Mouse (Mus musculus) MEL (cell line): ENCODE results near the gene Fbxo10. TPM values are rescaled to one million over a fixed set of nuclear protein-coding genes. Genes with fewer than 3 reads are reported as not detected.

Source experiments
- DNase-seq: peaks from one replicate; pipeline ENCODE4 v3.0.0; 2011; ENCODE audit warnings: low read depth, low spot score
- H3K27ac ChIP-seq: 2 replicates; pipeline ENCODE4 v1.5.1; 2012; ENCODE audit warnings: low read depth, mild to moderate bottlenecking, control low read depth, low read length, moderate library complexity; ENCODE audit not compliant: control insufficient read depth
- H3K27me3 ChIP-seq, 2 experiments: fragments of 150-350 bp in 1 of 2; sonication (generic) in 1 of 2; 2 replicates each; pipeline ENCODE4 v1.6.1; 2012; ENCODE audit warnings: low read length in 2 of 2, mild to moderate bottlenecking in 2 of 2, improper control_type of control experiment in 1 of 2, moderate library complexity in 1 of 2; ENCODE audit not compliant: insufficient read depth in 2 of 2, control insufficient read depth in 1 of 2
- H3K36me3 ChIP-seq, 2 experiments: 2 replicates each; pipeline ENCODE4 v1.6.1; 2012 to 2014; ENCODE audit warnings: low read length in 2 of 2, improper control_type of control experiment in 1 of 2, inconsistent platforms in 1 of 2, mild to moderate bottlenecking in 1 of 2; ENCODE audit not compliant: insufficient read depth in 2 of 2, control insufficient read depth in 1 of 2
- H3K4me1 ChIP-seq, 2 experiments: fragments of 150-350 bp in 1 of 2; sonication (generic) in 1 of 2; 2 replicates each; pipeline ENCODE4 v1.6.1; 2012; ENCODE audit warnings: low read length in 2 of 2, improper control_type of control experiment in 1 of 2, mild to moderate bottlenecking in 1 of 2; ENCODE audit not compliant: insufficient read depth in 2 of 2, control insufficient read depth in 1 of 2
- H3K4me3 ChIP-seq, 2 experiments: fragments of 150-350 bp in 1 of 2; sonication (generic) in 1 of 2; 2 replicates each; pipeline ENCODE4 v1.5.1; 2012; ENCODE audit warnings: low read depth in 2 of 2, low read length in 2 of 2, mild to moderate bottlenecking in 2 of 2, moderate library complexity in 2 of 2, control low read depth in 1 of 2, improper control_type of control experiment in 1 of 2; ENCODE audit not compliant: control insufficient read depth in 1 of 2, insufficient read depth in 1 of 2
- H3K79me2 ChIP-seq: 2 replicates; pipeline ENCODE4 v1.6.1; 2012; ENCODE audit warnings: mild to moderate bottlenecking, low read length, moderate library complexity; ENCODE audit not compliant: control insufficient read depth, poor library complexity, insufficient read depth
- H3K9ac ChIP-seq: 2 replicates; pipeline ENCODE4 v1.6.1; 2012; ENCODE audit warnings: low read depth, mild to moderate bottlenecking, control low read depth, low read length, moderate library complexity; ENCODE audit not compliant: control insufficient read depth, poor library complexity, severe bottlenecking
- H3K9me3 ChIP-seq: fragments of 150-350 bp; sonication (generic); replicated peaks from 2 replicates; pipeline ENCODE4 v1.6.1; 2012; ENCODE audit warnings: mild to moderate bottlenecking, low read length, improper control_type of control experiment, moderate library complexity; ENCODE audit not compliant: insufficient read depth
- BHLHE40 ChIP-seq: IDR thresholded peaks from 2 replicates; pipeline ENCODE4 v1.6.1; 2012; ENCODE audit warnings: low read depth, mild to moderate bottlenecking, inconsistent platforms, low read length, improper control_type of control experiment, borderline replicate concordance
- CTCF ChIP-seq, 3 experiments: IDR thresholded peaks in 2 of 3; conservative IDR thresholded peaks in 1 of 3; 2 replicates each; pipeline ENCODE4 v1.5.1; 2011 to 2012; ENCODE audit warnings: low read length in 3 of 3, low read depth in 2 of 3, mild to moderate bottlenecking in 2 of 3, improper control_type of control experiment in 1 of 3, inconsistent platforms in 1 of 3, mixed read lengths in 1 of 3, moderate library complexity in 1 of 3; ENCODE audit not compliant: control insufficient read depth in 1 of 3, insufficient read depth in 1 of 3, poor library complexity in 1 of 3, severe bottlenecking in 1 of 3
- GABPA ChIP-seq: IDR thresholded peaks from 2 replicates; pipeline ENCODE4 v1.6.1; 2012; ENCODE audit warnings: low read depth, mild to moderate bottlenecking, inconsistent platforms, low read length, improper control_type of control experiment, moderate library complexity
- MAX ChIP-seq: IDR thresholded peaks from 2 replicates; pipeline ENCODE4 v1.6.1; 2011; ENCODE audit warnings: low read length, improper control_type of control experiment
- MYC ChIP-seq: IDR thresholded peaks from 2 replicates; pipeline ENCODE4 v1.6.1; 2011; ENCODE audit warnings: low read depth, mild to moderate bottlenecking, low read length, improper control_type of control experiment, moderate library complexity
- POLR2A ChIP-seq, 2 experiments: IDR thresholded peaks; 2 replicates each; pipeline ENCODE4 v1.6.1; 2011 to 2012; ENCODE audit warnings: low read length in 2 of 2, mild to moderate bottlenecking in 2 of 2, control low read depth in 1 of 2, improper control_type of control experiment in 1 of 2, low read depth in 1 of 2, moderate library complexity in 1 of 2; ENCODE audit not compliant: control insufficient read depth in 1 of 2, insufficient read depth in 1 of 2, poor library complexity in 1 of 2
- POLR2AphosphoS2 ChIP-seq: IDR thresholded peaks from 2 replicates; pipeline ENCODE4 v1.6.1; 2011; ENCODE audit warnings: low read length, improper control_type of control experiment
- RCOR1 ChIP-seq: IDR thresholded peaks from 2 replicates; pipeline ENCODE4 v1.6.1; 2012; ENCODE audit warnings: low read depth, mild to moderate bottlenecking, inconsistent platforms, low read length, improper control_type of control experiment
- SMC3 ChIP-seq: IDR thresholded peaks from 2 replicates; pipeline ENCODE4 v1.6.1; 2011; ENCODE audit warnings: low read depth, low read length, improper control_type of control experiment
- TAL1 ChIP-seq: IDR thresholded peaks from 2 replicates; pipeline ENCODE4 v1.6.1; 2012; ENCODE audit warnings: mild to moderate bottlenecking, inconsistent platforms, low read length, moderate library complexity, mixed read lengths
- TCF12 ChIP-seq: IDR thresholded peaks from 2 replicates; pipeline ENCODE4 v1.6.1; 2014; ENCODE audit warnings: low read depth, mild to moderate bottlenecking, inconsistent platforms, low read length, improper control_type of control experiment, moderate library complexity
- UBTF ChIP-seq: IDR thresholded peaks from 2 replicates; pipeline ENCODE4 v1.6.1; 2012; ENCODE audit warnings: low read depth, mild to moderate bottlenecking, inconsistent platforms, low read length, improper control_type of control experiment, moderate library complexity, borderline replicate concordance; ENCODE audit not compliant: insufficient read depth
- USF2 ChIP-seq, 2 experiments: IDR thresholded peaks; 2 replicates each; pipeline ENCODE4 v1.6.1; 2011 to 2012; ENCODE audit warnings: improper control_type of control experiment in 2 of 2, low read length in 2 of 2, borderline replicate concordance in 1 of 2, inconsistent platforms in 1 of 2, low read depth in 1 of 2, mild to moderate bottlenecking in 1 of 2; ENCODE audit not compliant: insufficient read depth in 1 of 2
- polyA plus RNA-seq, 2 experiments: library from polyadenylated mRNA; stranded (reverse) in 1 of 2; unstranded in 1 of 2; fragments of >175 nt in 1 of 2; fragments of >200 nt in 1 of 2; gene quantifications; 2 replicates each; pipeline versions ENCODE4 v1.2.1 to v1.2.4; 2012; ENCODE audit warnings: low replicate concordance in 2 of 2, low read depth in 1 of 2; ENCODE audit not compliant: insufficient read length in 2 of 2, insufficient read depth in 1 of 2, missing spikeins in 1 of 2
- total RNA-seq: library from RNA; depleted of rRNA; stranded (reverse); fragments of 300-350 nt; gene quantifications from 2 replicates; pipeline ENCODE4 v1.2.3, GENCODE M21; 2012

Gene Fbxo10
- total and polyA plus RNA-seq, 3 experiments = 2.2 to 6.5 TPM; not detected in 1

- Histone ChIP-seq H3K4me1 (peaks cover 0 to 9% of the 10 kb centered on the region in 2 experiments; a peak in 2 of 4 replicates), H3K27ac (no peak overlapping the region), H3K9ac (no peak overlapping the region), H3K27me3 (no peaks in the 10 kb centered on the region), H3K36me3 (peaks cover 0 to 2% of the 10 kb centered on the region in 2 experiments; a peak in 3 of 4 replicates), H3K4me3 (no peak overlapping the region), H3K79me2 (no peaks in the 10 kb centered on the region), H3K9me3 (no peaks in the 10 kb centered on the region)
- no peak for DNase-seq
- TF ChIP-seq POLR2AphosphoS2 (0 out of 2 replicates have a peak, but pooled peaks have one; percentile 23), SMC3 (no peak)
Measured at GRCm38 (mm10) chr4:45034693-45035628, 49.4 kb downstream of the Fbxo10 start.

GRCm38 (mm10) chr4:45032586-45032985, 51.8 kb downstream of the Fbxo10 start:
- Histone ChIP-seq H3K36me3 (peaks cover 0 to 2% of the 10 kb centered on the region in 2 experiments; a peak in 3 of 4 replicates), H3K79me2 (no peaks in the 10 kb centered on the region), H3K27ac (no peak overlapping the region), H3K4me3 (no peak overlapping the region), H3K27me3 (no peaks in the 10 kb centered on the region), H3K9me3 (no peaks in the 10 kb centered on the region), H3K4me1 (peaks cover 0 to 9% of the 10 kb centered on the region in 2 experiments; a peak in 2 of 4 replicates), H3K9ac (no peak overlapping the region)
- TF ChIP-seq MYC = no peak
- no peak for TF ChIP-seq POLR2A (IDR thresholded peaks at IDR 0.05; ENCODE audit: control insufficient read depth in 1 of 2, insufficient read depth in 1 of 2, low read depth in 1 of 2, low read length in 2 of 2, poor library complexity in 1 of 2)
- no peak for TF ChIP-seq UBTF
- no peak for DNase-seq

DNA sequence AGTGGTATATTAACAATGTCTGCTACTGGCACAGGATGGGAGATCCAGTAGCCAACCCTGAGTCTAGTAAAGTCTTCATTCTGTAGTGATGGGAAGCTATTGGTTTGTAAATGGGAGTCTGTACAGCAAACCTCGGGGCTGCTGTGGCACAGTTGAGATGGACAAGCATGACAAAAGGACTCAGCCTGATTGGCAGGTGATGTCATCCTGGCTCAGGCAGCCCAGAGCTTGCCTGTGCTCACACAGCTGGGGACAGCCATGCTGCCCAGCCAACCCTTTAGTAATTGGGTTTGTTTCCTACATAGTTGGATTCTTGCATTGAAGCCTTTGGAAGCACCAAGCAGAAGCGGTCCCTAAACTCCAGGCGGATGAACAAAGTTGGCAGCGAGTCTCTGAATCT, 57.9 kb downstream of the Fbxo10 start:
- Histone ChIP-seq H3K79me2 (peaks cover 2% of the 10 kb centered on the region; the same call in 1 of the 2 replicates), H3K36me3 (no peaks in the 10 kb centered on the region; a peak in 1 of 4 replicates)

More for the DNA sequence above, 57.9 kb downstream of the Fbxo10 start:
- H3K27me3 ChIP-seq = no peaks in the 10 kb centered on the region
- H3K27ac ChIP-seq = no peak overlapping the region
- no peaks in the 10 kb centered on the region for H3K9me3 ChIP-seq
- H3K9ac ChIP-seq = no peak overlapping the region
- H3K4me1 ChIP-seq = no peaks in the 10 kb centered on the region
- DNase-seq = no peak
- no peak overlapping the region for H3K4me3 ChIP-seq
- TF ChIP-seq CTCF (IDR thresholded peaks at IDR 0.05 in 2 of 3, conservative IDR thresholded peaks at IDR 0.05 in 1 of 3; ENCODE audit: control insufficient read depth in 1 of 3, insufficient read depth in 1 of 3, low read depth in 2 of 3, low read length in 3 of 3, poor library complexity in 1 of 3, severe bottlenecking in 1 of 3) (no peak), RCOR1 (no peak), USF2 (IDR thresholded peaks at IDR 0.05; ENCODE audit: borderline replicate concordance in 1 of 2, insufficient read depth in 1 of 2, low read depth in 1 of 2, low read length in 2 of 2) (no peak), MAX (no peak), BHLHE40 (no peak), GABPA (no peak), SMC3 (no peak), TCF12 (no peak), TAL1 (no peak)
- TF ChIP-seq, all 39 proteins: peak for 0
